Mouse (Mus musculus) bone marrow, adult 2 months (tissue): Measurements from ENCODE around the gene Slc9b1.

Experiments
- CTCF ChIP-seq: fragments of 200-500 bp; IDR thresholded peaks from 2 replicates; pipeline ENCODE4 v1.5.1; 2011; ENCODE audit warnings: low read length, control low read depth; ENCODE audit not compliant: control insufficient read depth, insufficient read depth
- POLR2A ChIP-seq: fragments of 200-500 bp; IDR thresholded peaks from 2 replicates; pipeline ENCODE4 v1.6.1; 2011; ENCODE audit warnings: low read depth, mild to moderate bottlenecking, control low read depth, low read length, borderline replicate concordance; ENCODE audit not compliant: control insufficient read depth

GRCm38 (mm10) chr3:135438913-135439531 is 91.2 kb downstream of the Slc9b1 start:
- no peak for TF ChIP-seq CTCF
- TF ChIP-seq POLR2A: peak; percentile 28; the same call in 1 of the 2 replicates
